Mouse (Mus musculus): Measurements from ENCODE around the gene Stx4a. TPM values are rescaled to one million over a fixed set of nuclear protein-coding genes. Genes with fewer than 3 reads are reported as not detected.
"Not testable (repeated sequence)": the region's sequence is repeated elsewhere in the genome, so short reads cannot be mapped to it uniquely, and the experiment has no call there.

Stx4a gene
- total RNA-seq, 4 experiments from 2014 or later = 61.0 to 86.0 (median 77.0) TPM

DNA sequence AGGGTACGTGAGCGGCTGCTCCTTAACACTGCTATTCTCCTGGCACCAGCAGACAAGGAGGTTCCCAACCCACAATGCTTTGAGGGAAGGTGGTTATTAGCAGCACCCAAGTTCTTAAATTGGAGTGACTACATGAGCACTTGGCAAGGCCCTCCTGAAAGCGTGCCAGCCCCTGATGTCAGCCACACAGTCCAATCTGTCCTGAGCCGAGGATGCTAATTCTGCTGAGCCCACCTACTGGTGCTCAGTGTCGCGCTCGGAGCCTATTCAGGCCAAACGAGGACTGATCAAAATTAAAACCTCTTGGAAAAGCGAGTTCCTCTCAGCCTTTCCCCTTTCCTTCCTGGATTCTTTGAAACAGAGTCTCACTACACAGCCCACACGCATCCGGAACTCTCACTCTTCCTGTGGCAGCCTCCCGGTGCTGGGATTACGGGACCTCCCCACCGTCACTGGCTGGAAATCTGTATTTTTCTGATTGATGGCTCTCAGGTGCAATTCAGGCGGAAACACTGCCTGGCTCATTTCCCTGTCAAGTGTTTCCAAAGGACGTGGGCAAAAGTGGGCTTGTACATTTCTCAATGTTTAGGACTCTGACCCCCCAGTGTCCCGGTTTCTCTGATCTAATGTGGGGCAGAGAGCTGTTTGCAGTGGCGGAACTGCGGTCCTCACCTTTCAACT lies 9.7 kb upstream of the Stx4a start:
- DNase-seq (ENCODE audit: low spot score in 2 of 2) = peak; percentile 77 to 83

DNA sequence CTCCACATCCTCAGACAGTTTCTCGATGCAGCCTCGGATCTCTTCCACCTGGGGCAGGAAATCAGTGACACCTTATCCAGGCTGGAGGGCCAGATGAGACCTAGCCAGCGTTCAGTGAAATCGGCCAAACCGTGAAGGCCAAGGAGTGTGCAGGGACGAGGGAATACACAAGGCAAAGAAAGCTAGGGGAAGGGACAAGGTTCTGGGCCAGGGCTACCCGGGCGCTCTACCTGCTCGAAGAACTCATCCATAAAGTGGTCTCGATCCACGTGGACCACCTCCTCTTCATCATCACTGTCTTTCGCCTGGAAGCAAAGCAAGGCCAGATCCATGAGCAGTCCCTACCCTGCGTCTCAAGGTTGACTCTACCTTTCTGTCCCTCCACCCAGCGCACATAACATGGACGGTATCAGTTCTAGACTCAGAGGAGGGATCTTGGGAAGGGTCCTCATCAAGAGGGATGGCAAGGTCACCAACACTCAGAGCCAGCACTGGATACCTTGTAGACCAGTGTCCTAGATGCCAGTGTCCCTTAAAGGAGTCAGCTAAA lies 8.9 kb upstream of the Stx4a start:
- DNase-seq (ENCODE audit: low spot score in 2 of 2) = no peak

GRCm38 (mm10) chr7:127815954-127816821 lies 7.9 kb upstream of the Stx4a start:
- peak; percentile 60 to 84 for DNase-seq (ENCODE audit: low spot score in 2 of 2)

- DNase-seq (ENCODE audit: low spot score in 2 of 2) = no peak
Observed at GRCm38 (mm10) chr7:127817053-127817452, 7.0 kb upstream of the Stx4a start.

DNA sequence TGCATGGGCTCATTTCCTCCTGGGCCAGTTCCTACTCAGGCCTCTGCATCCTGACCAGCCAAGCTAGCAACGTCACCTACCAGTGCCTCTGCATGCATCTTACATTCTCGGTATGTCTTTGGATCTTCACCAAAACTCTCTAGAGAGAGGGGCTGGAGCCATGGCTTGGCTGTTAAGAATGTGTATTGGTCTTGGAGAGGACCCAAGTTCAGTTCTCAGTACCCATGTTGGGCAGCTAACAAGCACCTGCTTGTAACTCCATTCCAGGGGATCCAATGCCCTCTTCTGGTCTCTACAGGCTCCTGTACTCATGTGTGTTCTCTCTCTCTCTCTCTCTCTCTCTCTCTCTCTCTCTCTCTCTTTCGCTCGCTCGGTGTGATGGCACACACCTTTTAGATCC lies 6.3 kb upstream of the Stx4a start:
- DNase-seq (ENCODE audit: low spot score in 2 of 2) = no peak

DNA sequence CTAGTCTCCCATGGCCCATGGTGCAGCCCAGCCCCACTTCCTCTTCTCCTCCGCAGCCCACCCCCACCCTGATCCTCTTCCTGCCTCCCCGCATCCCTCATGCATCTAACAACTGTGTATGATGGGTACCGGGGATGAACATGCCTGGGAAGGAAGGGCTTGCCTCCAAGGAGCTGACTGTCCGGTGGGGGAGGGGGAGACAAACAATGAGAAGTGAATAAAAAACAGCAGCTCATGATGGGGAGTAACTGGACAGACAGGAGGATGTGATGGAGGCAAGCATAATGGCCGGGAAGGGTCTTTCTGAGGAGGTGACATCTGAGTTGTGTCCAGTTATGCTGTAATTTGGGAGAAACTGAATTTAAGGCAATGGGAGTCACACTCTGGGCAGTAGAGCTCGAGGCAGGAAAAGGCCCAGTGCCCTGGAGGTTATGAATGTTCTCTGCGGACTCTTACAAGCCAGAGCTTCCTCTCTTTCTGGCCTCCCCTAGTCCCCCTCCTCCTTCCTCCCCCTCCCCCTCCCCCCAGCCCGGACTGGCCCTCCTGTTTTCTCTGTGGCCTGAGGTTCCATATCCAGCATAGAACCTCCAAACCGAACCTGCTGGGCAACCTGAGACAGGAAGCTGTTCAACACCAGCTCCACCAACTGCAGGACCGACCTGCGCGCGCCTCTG lies 3.1 kb upstream of the Stx4a start:
- DNase-seq (ENCODE audit: low spot score in 2 of 2) = no peak

DNA sequence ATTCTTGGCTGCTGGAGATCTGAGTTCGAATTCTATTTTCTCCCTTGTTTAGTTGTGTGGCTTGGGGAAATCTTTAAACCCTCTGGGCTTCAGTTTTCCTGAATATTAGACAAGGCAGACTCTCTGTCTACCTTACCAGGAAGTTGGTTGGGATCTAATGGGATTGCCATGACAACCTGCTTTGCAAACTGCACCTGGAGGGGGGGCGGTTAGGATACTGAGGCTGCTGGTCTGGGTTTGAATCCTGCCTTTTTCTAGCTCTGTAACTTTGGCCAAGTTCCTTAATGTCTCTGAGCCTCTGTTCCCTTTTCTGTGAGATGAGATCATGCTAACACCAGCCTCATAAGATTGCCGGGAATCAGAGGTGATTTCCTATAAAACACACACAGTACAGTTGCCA lies 1.6 kb upstream of the Stx4a start:
- no peak for DNase-seq (ENCODE audit: low spot score in 2 of 2)

DNA sequence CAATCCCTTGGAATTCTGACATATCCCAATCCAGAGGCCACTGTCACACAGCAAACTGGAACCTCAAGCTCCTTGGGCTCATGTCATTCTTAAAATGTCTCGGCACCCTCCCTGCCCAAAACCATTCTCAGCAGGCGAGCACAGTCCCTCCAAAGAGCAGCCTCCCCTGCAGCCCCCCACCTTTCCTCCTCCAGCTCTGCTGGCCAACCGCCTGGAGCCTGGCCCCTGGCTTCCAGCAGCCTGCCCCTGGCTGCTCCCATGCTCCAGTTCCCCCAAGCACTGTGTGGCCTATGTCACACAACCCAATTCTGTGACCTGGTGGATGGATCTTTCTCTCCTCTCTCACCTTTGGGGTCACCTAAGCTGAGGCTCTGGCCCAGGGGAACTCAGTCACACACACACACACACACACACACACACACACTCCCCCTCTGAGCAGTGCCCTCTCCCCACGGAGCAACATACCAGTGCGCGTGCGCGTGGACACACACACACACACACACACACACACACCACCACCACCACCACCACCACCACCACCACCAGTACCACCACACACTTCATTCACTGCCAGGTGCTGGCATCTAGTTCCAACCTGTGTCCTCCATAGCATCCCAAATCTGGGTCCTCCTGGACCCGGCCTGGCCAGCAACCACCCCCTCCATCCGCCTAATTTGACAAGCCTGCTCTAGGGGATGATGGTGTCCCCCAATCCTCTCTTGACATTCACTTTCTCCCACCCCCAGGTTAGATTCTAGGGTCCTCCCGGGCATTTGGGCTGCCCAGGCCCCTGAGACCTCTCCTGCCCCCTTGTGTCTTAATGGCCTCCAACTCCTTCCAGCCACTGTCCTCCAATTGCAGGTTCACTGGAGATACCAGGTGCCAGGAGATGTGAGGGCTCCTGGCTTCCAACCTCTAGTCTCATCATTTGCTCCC lies 590 bp upstream of the Stx4a start:
- DNase-seq (ENCODE audit: low spot score in 2 of 2) = no peak

DNA sequence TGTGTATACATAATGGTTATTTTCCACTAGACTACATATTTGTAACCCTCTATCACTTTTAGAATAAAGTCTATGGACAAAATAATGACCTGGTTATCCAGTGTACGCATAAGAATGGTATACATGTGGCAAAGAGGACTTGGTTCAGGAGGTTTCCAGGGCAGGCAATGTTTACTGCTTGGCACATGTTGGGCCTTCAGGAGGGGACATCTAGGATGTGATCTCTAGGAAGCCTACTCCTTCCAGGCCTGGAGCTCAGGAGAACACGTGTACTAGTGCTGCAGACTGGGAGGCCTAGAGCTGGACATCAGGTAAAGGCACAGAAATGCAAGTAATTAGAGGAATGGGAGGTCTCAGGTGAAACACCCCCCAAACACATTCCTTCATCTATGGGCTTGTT lies 11.5 kb downstream of the Stx4a start:
- DNase-seq (ENCODE audit: low spot score in 2 of 2) = no peak

DNA sequence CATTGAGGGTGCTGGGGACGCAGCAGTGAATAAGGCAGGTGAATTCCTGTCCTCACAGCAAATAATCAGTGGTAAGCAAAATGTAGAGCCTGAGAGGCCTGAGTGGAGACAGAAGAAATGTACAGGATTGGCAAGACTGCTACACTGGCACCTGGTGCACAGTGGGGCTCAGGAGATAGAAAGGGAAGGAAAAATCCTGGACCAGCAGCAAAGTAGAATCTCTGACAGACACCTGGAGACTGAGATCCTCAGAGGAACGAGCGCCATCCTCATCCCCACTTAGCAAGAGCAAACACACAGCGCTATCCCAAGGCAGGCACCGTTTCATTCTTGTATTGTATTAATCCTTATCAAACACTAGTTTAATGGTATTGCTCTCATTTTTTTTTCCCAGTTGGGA lies 13.4 kb downstream of the Stx4a start:
- no peak for DNase-seq (ENCODE audit: low spot score in 2 of 2)

GRCm38 (mm10) chr7:127837878-127838277 lies 13.8 kb downstream of the Stx4a start:
- not testable (repeated sequence) for DNase-seq (ENCODE audit: low spot score in 2 of 2)

- DNase-seq (ENCODE audit: low spot score in 2 of 2) = not testable (repeated sequence)
Observed at GRCm38 (mm10) chr7:127840031-127840430, 15.9 kb downstream of the Stx4a start.

GRCm38 (mm10) chr7:127840886-127841285 lies 16.8 kb downstream of the Stx4a start:
- DNase-seq (ENCODE audit: low spot score in 2 of 2) = no peak

- peak; percentile 96 to 97 for DNase-seq (ENCODE audit: low spot score in 2 of 2)
Observed at GRCm38 (mm10) chr7:127841340-127842000, 17.4 kb downstream of the Stx4a start.

DNA sequence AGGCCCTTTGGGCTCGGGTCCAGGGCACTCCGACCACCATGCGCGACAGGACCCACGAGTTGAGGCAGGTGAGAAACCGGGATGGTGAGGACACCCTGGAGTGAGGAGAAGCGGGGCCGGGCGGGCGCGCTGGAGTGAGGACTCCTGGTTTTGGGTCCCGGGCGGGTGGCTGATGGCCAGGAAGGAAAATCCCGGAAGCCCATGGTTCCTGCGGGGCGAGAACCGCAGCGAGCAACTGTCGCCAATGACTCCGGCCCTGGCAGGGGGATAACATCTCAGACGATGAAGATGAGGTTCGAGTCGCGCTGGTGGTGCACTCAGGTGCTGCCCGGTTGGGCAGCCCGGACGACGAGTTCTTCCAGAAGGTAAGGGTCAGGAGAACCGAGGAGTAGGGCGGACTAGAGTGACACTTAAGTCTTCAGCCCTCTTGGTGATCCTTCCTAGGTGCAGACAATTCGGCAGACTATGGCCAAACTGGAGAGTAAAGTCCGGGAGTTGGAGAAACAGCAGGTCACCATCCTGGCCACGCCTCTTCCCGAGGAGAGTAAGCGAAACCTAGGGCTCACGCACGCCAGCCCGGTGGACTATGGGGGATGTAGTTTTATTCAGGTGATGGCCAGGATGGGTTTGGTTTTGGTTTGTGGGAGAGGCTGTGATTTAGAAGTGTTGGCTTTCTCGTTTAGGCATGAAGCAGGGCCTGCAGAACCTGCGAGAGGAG lies 18.1 kb downstream of the Stx4a start:
- peak; percentile 69 to 70 for DNase-seq (ENCODE audit: low spot score in 2 of 2)

DNA sequence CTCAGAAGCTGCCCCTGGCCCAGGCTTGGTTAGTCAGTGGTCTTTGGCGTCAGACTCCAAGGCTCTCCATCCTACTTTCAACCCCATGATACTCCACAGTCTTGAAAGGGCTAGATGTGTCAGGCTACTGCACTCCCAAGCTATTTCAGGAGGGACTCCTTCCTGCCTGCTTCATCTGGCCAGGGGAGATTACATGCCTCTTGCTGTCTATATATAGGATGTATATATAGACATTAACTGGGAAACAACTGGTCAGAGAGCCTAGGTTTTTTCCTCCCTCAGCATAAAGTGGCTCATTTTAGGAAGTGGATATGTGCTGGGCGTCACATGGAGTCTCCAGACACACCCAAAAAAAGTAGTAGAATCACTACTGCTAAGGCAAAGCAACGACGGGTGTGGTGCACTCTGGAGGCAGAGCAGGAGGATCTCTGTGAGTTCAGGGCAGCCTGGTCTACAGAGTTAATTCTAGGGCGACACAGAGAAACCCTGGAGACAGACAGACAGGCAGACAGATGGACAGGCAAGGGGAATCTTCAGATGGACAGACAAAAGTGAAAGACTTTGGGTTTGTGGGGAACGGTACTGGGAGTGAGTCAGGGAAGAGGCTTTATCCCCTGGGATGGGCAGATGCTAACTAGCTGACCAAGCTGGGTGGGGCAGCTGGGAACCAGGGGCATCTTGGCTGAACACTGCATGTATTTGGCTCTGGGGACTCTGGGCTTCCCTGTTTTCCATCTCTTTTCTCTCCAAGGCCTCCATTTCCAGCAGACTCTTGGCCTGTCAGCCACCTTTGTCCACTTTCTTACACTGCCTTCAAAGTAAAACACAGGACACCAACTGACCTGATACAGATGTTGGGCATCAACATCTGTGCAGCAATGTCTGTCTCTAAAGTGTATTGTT lies 26.1 kb downstream of the Stx4a start:
- no peak for DNase-seq (ENCODE audit: low spot score in 2 of 2)

- no peak for DNase-seq (ENCODE audit: low spot score in 2 of 2)
Observed at GRCm38 (mm10) chr7:127850906-127851305, 26.8 kb downstream of the Stx4a start.

- no peak for DNase-seq (ENCODE audit: low spot score in 2 of 2)
Observed at GRCm38 (mm10) chr7:127858258-127858657, 34.2 kb downstream of the Stx4a start.
